Mouse (Mus musculus): ENCODE measurements around the gene Olfr331. TPM values are rescaled to one million over a fixed set of nuclear protein-coding genes. Genes with fewer than 3 reads are reported as not detected.

The Olfr331 gene
- polyA plus RNA-seq, 1 experiment from 2014 or later = not detected

Other genes with a start within 250 kb of the Olfr331 start
- gene 4930438A08Rik, start 227.8 kb downstream of the Olfr331 start, polyA plus RNA-seq (2015; fragmentation: Nextera tagmentation; extraction: Ambion mirVana) = 0.18 TPM in 1 of 2 replicates, not detected in the other
- gene Zfp692, start 195.5 kb downstream of the Olfr331 start, polyA plus RNA-seq (2015; fragmentation: Nextera tagmentation; extraction: Ambion mirVana) = 29.1 and 30.5 TPM in 2 replicates
- 36.2 and 40.4 TPM in 2 replicates for gene Zfp672, start 172.2 kb downstream of the Olfr331 start, polyA plus RNA-seq (2015; fragmentation: Nextera tagmentation; extraction: Ambion mirVana)
- gene Sh3bp5l, start 171.8 kb downstream of the Olfr331 start, polyA plus RNA-seq (2015; fragmentation: Nextera tagmentation; extraction: Ambion mirVana) = 34.2 and 37.0 TPM in 2 replicates
- 0.23 and 4.5 TPM in 2 replicates for gene Lypd8, start 123.5 kb downstream of the Olfr331 start, polyA plus RNA-seq (2015; fragmentation: Nextera tagmentation; extraction: Ambion mirVana)
- not detected in 2 replicates for gene 1810065E05Rik, start 81.5 kb downstream of the Olfr331 start, polyA plus RNA-seq (2015; fragmentation: Nextera tagmentation; extraction: Ambion mirVana)
- not detected in 2 replicates for gene Gm12253, start 70.0 kb downstream of the Olfr331 start, polyA plus RNA-seq (2015; fragmentation: Nextera tagmentation; extraction: Ambion mirVana)
- gene Lypd9, start 49.6 kb downstream of the Olfr331 start, polyA plus RNA-seq (2015; fragmentation: Nextera tagmentation; extraction: Ambion mirVana) = not detected in 2 replicates
- gene Olfr30, start 40.3 kb downstream of the Olfr331 start, polyA plus RNA-seq (2015; fragmentation: Nextera tagmentation; extraction: Ambion mirVana) = not detected in 2 replicates
- gene Olfr332, start 10.0 kb downstream of the Olfr331 start, polyA plus RNA-seq (2015; fragmentation: Nextera tagmentation; extraction: Ambion mirVana) = 0.08 TPM in 1 of 2 replicates, not detected in the other
- not detected in 2 replicates for gene Olfr330, start 32.3 kb upstream of the Olfr331 start, polyA plus RNA-seq (2015; fragmentation: Nextera tagmentation; extraction: Ambion mirVana)
- not detected in 2 replicates for gene Olfr329-ps, start 43.9 kb upstream of the Olfr331 start, polyA plus RNA-seq (2015; fragmentation: Nextera tagmentation; extraction: Ambion mirVana)
- 0.05 and 0.09 TPM in 2 replicates for gene Olfr328, start 53.1 kb upstream of the Olfr331 start, polyA plus RNA-seq (2015; fragmentation: Nextera tagmentation; extraction: Ambion mirVana)
- gene Olfr224, start 68.0 kb upstream of the Olfr331 start, polyA plus RNA-seq (2015; fragmentation: Nextera tagmentation; extraction: Ambion mirVana) = not detected in 2 replicates
- not detected in 2 replicates for gene Olfr325, start 75.2 kb upstream of the Olfr331 start, polyA plus RNA-seq (2015; fragmentation: Nextera tagmentation; extraction: Ambion mirVana)
- gene Olfr324, start 92.5 kb upstream of the Olfr331 start, polyA plus RNA-seq (2015; fragmentation: Nextera tagmentation; extraction: Ambion mirVana) = not detected in 2 replicates
- not detected in 2 replicates for gene 2210407C18Rik, start 113.5 kb upstream of the Olfr331 start, polyA plus RNA-seq (2015; fragmentation: Nextera tagmentation; extraction: Ambion mirVana)
- not detected in 2 replicates for gene Olfr323, start 127.9 kb upstream of the Olfr331 start, polyA plus RNA-seq (2015; fragmentation: Nextera tagmentation; extraction: Ambion mirVana)
- gene Trim58, start 137.9 kb upstream of the Olfr331 start, polyA plus RNA-seq (2015; fragmentation: Nextera tagmentation; extraction: Ambion mirVana) = 0.13 and 0.33 TPM in 2 replicates
- gene Olfr322, start 156.2 kb upstream of the Olfr331 start, polyA plus RNA-seq (2015; fragmentation: Nextera tagmentation; extraction: Ambion mirVana) = 0.04 TPM in 1 of 2 replicates, not detected in the other
- not detected in 2 replicates for gene Olfr320, start 178.5 kb upstream of the Olfr331 start, polyA plus RNA-seq (2015; fragmentation: Nextera tagmentation; extraction: Ambion mirVana)
- not detected in 2 replicates for gene Olfr319, start 196.6 kb upstream of the Olfr331 start, polyA plus RNA-seq (2015; fragmentation: Nextera tagmentation; extraction: Ambion mirVana)
- not detected in 2 replicates for gene Olfr318, start 221.4 kb upstream of the Olfr331 start, polyA plus RNA-seq (2015; fragmentation: Nextera tagmentation; extraction: Ambion mirVana)
- gene Olfr317, start 236.6 kb upstream of the Olfr331 start, polyA plus RNA-seq (2015; fragmentation: Nextera tagmentation; extraction: Ambion mirVana) = not detected in 2 replicates

Data from kidney, embryonic 15.5 days (tissue).